Mouse (Mus musculus) hindbrain, postnatal 0 days (tissue): ENCODE measurements around the gene Tex9. TPM values are rescaled to one million over a fixed set of nuclear protein-coding genes. Genes with fewer than 3 reads are reported as not detected.

ENCODE experiments used
- ATAC-seq: fragments of 200-750 bp; cut with Nextera tagmentation; 2 replicates; pipeline ENCODE4 v1.8.0; 2017; ENCODE audit warnings: mild to moderate bottlenecking, moderate TSS enrichment, moderate library complexity
- DNase-seq: peaks from one replicate; pipeline ENCODE4 v3.0.0-alpha.2; 2015; ENCODE audit warnings: low spot score
- H3K27ac ChIP-seq: fragments of 300-500 bp; sonication (generic); 2 replicates; pipeline ENCODE4 v1.5.1; 2014; ENCODE audit warnings: mild to moderate bottlenecking
- H3K27me3 ChIP-seq: fragments of 300-500 bp; sonication (generic); 2 replicates; pipeline ENCODE4 v1.6.1; 2014; ENCODE audit warnings: low read length, mixed read lengths; ENCODE audit not compliant: insufficient read depth
- H3K36me3 ChIP-seq: fragments of 300-500 bp; sonication (generic); 2 replicates; pipeline ENCODE4 v1.6.1; 2014; ENCODE audit warnings: low read length, mixed read lengths; ENCODE audit not compliant: insufficient read depth
- H3K4me1 ChIP-seq: fragments of 300-500 bp; sonication (generic); 2 replicates; pipeline ENCODE4 v1.6.1; 2014; ENCODE audit warnings: antibody characterized with exemption, low read length, mixed read lengths; ENCODE audit not compliant: insufficient read depth
- H3K4me2 ChIP-seq: fragments of 300-500 bp; sonication (generic); 2 replicates; pipeline ENCODE4 v1.6.1; 2014; ENCODE audit warnings: low read depth, mild to moderate bottlenecking, low read length, moderate library complexity, mixed read lengths
- H3K4me3 ChIP-seq: fragments of 300-500 bp; sonication (generic); 2 replicates; pipeline ENCODE4 v1.5.1; 2014; ENCODE audit warnings: low read length
- H3K9ac ChIP-seq: fragments of 300-500 bp; sonication (generic); replicated peaks from 2 replicates; pipeline ENCODE4 v1.6.1; 2014; ENCODE audit warnings: mild to moderate bottlenecking, low read length, moderate library complexity, mixed read lengths
- H3K9me3 ChIP-seq: fragments of 300-500 bp; sonication (generic); 2 replicates; pipeline ENCODE4 v1.6.1; 2016; ENCODE audit warnings: low read length, mixed read lengths
- CTCF ChIP-seq: IDR thresholded peaks from 2 replicates; pipeline ENCODE4 v1.5.1; 2016; ENCODE audit warnings: antibody characterized with exemption, control low read depth, low read depth
- WGBS: fragments of 180-500 bp; shearing (Covaris S2); extraction: QIAGEN DNeasy Blood & Tissue Kit; methylation state at CpG from one replicate; pipeline ENCODE4 v1.1.7; 2014; 5-methylcytosine and 5-hydroxymethylcytosine counted together
- polyA plus RNA-seq: library from polyadenylated mRNA; unstranded; fragments of >200 nt; fragmentation: Nextera tagmentation; extraction: Ambion mirVana; gene quantifications from 2 replicates; pipeline ENCODE4 v1.2.1, GENCODE M21; 2015
- total RNA-seq: library from RNA; depleted of rRNA; stranded (reverse); fragments of >200 nt; gene quantifications from 2 replicates; pipeline ENCODE4 v1.2.3, GENCODE M21; 2014

Tex9 gene
- total and polyA plus RNA-seq, 2 experiments from 2014 or later: 16.8 to 41.9 TPM

DNA sequence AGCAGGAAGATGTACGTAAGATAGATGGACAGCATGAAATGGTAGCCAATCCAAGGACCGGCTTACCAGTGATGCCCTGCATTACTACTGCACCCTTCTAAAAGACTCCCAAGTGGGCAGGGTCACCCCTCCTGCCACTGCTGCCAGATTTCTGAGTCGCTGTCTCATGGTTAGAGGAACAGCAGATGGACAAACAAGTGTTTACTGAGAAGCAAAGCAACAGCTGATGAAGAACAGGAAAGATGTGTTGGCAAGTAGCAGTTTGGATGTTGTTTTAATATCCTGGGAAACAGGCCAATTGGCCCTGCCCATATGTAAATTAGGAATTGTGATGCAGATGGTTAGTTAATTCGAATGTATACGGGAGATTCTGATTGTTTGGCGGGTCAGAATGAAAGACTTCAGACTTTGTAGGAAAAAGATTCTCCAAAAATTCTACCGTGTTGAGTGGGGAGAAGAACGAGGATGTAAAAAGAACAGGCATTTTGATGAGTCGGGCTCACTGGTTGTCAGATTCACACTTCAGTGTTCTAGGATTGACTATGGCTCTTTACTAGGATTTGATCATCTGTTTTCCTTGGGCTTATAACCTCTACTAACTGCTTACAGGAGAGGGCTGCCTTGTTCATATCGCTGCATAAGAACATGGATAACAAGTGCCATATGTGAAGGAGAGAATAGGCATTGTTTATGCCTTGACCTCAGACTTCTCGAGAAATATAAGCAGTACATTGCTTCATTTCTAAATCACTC, 20.4 kb upstream of the Tex9 start:
- H3K4me2 ChIP-seq: peak overlapping the region; percentile 16; the same call in 1 of the 2 replicates
- ATAC-seq (no peak), DNase-seq (peak; percentile 44)
- no peaks in the 10 kb centered on the region for H3K27me3 ChIP-seq
- WGBS: 29% methylated on average over 11 of the region's 11 CpGs
- no peak overlapping the region for H3K4me3 ChIP-seq
- H3K9me3 ChIP-seq: no peaks in the 10 kb centered on the region
- H3K4me1 ChIP-seq: no peaks in the 10 kb centered on the region
- TF ChIP-seq CTCF: no peak
- no peaks in the 10 kb centered on the region for H3K36me3 ChIP-seq
- no peak overlapping the region for H3K27ac ChIP-seq
- H3K9ac ChIP-seq: no peak overlapping the region

DNA sequence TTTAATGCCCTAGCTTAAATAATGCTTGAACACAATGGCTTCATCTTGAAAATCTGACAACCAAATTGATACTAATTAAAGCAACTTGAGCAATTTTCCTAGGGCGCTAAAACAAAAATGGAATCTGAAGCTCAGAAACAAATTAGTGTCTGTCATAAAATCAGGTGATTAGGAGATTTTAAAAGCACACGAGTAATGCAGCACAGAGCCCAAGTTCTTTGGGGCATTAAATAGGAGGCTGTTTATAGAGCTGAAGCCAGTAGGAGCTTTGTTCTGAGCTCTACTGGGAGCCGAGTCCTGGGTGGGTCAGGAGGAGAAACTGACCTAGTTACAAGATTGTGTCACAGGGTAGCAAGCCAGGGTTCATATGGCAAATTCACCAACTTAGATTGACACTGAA, 5.2 kb upstream of the Tex9 start:
- Histone ChIP-seq H3K36me3 (no peaks in the 10 kb centered on the region), H3K4me1 (no peaks in the 10 kb centered on the region; the same call in 1 of the 2 replicates), H3K4me3 (no peak overlapping the region), H3K9ac (no peak overlapping the region), H3K27ac (no peak overlapping the region), H3K9me3 (no peaks in the 10 kb centered on the region), H3K27me3 (no peaks in the 10 kb centered on the region), H3K4me2 (no peak overlapping the region)
- ATAC-seq: no peak
- peak; percentile 6 for DNase-seq
- WGBS: 57% methylated on average over 3 of the region's 3 CpGs
- TF ChIP-seq CTCF: no peak

DNA sequence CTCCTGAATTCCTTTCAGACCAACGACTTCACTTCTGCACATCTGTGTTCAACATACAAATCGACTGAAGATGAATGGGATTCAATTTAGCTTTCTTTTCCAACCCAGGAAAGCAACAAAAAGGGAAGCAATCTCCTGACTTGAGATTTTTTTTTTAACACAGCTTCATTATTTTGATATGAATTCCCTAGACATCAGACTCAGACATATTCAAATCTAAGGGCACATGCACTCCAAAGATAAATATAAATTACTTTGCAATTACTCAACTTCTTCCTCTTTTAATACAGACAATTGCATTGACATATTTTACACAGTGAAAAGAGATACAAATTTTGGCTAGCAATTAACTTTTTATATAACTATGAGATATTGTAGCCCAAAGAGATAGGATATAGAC, 4.7 kb upstream of the Tex9 start:
- Histone ChIP-seq H3K27ac (no peak overlapping the region), H3K36me3 (no peaks in the 10 kb centered on the region), H3K9ac (no peak overlapping the region), H3K4me2 (no peak overlapping the region), H3K4me3 (no peak overlapping the region), H3K9me3 (no peaks in the 10 kb centered on the region), H3K27me3 (no peaks in the 10 kb centered on the region), H3K4me1 (no peaks in the 10 kb centered on the region; the same call in 1 of the 2 replicates)
- no peak for ATAC-seq
- TF ChIP-seq CTCF: no peak
- DNase-seq: no peak
- 46% methylated on average over 2 of the region's 2 CpGs for WGBS

DNA sequence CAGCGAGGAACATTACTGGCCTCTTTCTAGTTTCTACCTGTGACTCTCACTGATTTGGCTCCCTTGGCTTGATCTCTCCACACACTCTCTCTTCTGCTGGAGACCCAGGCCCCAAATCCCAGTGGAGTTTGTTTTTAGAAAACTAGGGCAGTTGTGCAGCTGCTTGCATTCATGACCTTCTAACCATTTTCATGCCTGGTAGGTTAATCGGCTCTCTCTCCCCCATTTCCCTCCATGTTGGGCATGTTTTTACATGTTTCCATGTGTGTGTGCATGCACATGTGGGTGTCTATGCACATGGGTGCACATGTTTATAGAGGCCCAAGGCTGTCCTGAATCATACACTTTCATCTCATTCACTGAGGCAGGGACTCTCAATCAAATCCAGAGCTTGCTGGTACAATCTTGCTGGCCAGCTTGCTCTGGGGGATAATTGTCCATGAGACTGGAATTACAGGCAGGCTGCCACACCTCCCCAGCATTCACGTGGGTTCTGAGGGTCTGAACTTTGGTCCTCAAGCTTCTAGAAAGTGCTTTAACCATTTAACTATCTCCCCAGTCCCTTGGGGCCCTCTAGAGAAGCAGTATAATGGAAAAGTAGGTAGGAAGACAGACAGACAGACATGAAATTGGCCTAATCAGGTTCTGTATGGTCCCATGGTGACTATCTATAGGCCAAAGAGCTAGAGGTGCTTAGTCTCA, 2.1 kb upstream of the Tex9 start:
- Histone ChIP-seq H3K4me2 (no peak overlapping the region), H3K4me1 (no peaks in the 10 kb centered on the region; the same call in 1 of the 2 replicates), H3K9me3 (no peaks in the 10 kb centered on the region), H3K4me3 (no peak overlapping the region), H3K36me3 (no peaks in the 10 kb centered on the region), H3K9ac (no peak overlapping the region), H3K27ac (no peak overlapping the region), H3K27me3 (no peaks in the 10 kb centered on the region)
- TF ChIP-seq CTCF: no peak
- DNase-seq: no peak
- ATAC-seq: no peak
- 86% methylated on average over 3 of the region's 3 CpGs for WGBS

DNA sequence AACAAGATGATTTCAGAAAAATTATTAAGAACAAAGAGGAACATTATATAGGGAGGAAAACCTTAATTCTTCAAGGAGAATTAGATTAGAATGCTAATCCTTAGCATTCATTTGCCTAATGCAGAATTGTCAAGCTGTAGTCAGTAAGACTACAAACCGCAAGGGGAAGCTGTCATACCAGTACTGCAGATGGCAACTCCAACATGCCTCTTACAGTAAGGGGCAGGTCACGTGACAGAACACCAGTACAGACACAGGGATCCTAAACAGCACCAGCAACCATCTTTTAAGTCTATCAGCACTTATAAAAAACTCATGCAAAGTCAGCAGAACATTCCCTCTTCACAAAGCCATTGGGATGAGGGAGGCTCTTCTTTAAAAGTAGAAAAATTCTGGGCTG, 1.5 kb upstream of the Tex9 start:
- no peak overlapping the region for H3K4me2 ChIP-seq
- H3K36me3 ChIP-seq: no peaks in the 10 kb centered on the region
- H3K9ac ChIP-seq: no peak overlapping the region
- no peak overlapping the region for H3K27ac ChIP-seq
- H3K4me3 ChIP-seq: no peak overlapping the region
- no peaks in the 10 kb centered on the region for H3K9me3 ChIP-seq
- DNase-seq: no peak
- ATAC-seq: no peak
- no peak for TF ChIP-seq CTCF
- WGBS: 84% methylated on average over 2 of the region's 2 CpGs
- no peaks in the 10 kb centered on the region for H3K27me3 ChIP-seq
- H3K4me1 ChIP-seq: no peaks in the 10 kb centered on the region; the same call in 1 of the 2 replicates

DNA sequence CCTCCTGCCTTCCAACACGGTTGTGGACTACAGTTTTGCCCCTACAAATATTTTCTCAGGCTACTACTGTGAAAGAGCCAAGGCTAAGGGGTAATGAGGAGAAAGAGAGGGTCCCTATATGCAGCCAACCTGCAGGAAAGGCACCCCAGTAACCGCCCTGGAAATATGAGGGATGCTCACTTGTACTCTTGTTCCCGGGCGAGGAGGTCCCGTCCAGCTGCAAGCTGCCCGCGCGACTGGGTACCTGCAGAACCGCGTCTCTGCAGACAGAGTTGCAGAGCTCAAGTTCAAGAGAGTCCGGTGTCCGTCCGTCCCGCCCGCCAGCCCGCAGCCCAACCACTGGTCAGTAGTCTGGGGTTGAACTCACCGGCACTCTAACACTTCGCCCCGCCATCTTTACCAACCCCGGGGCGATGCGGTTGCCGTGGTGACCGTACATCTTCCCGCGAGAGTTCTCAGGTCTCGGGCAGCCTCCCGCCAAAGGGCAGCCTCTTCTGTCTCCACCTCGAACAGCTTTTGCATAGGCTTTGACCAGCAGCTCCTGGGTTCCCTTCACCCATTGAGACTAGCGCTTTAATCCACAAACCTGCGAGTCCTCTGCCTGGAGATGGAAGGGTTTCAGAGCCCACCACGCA, 336 bp downstream of the Tex9 start:
- H3K9me3 ChIP-seq: no peaks in the 10 kb centered on the region
- peak overlapping the region; percentile 70 for H3K4me3 ChIP-seq
- peak overlapping the region; percentile 65 for H3K9ac ChIP-seq
- no peaks in the 10 kb centered on the region for H3K27me3 ChIP-seq
- peak overlapping the region; percentile 87 for H3K27ac ChIP-seq
- no peaks in the 10 kb centered on the region for H3K4me1 ChIP-seq
- DNase-seq: peak; percentile 94
- peak; percentile 97 for ATAC-seq
- peak overlapping the region; percentile 74 for H3K4me2 ChIP-seq
- TF ChIP-seq CTCF: no peak
- under 1% methylated on average over 32 of the region's 32 CpGs for WGBS
- no peaks in the 10 kb centered on the region for H3K36me3 ChIP-seq
